In the genomic region with DNA sequence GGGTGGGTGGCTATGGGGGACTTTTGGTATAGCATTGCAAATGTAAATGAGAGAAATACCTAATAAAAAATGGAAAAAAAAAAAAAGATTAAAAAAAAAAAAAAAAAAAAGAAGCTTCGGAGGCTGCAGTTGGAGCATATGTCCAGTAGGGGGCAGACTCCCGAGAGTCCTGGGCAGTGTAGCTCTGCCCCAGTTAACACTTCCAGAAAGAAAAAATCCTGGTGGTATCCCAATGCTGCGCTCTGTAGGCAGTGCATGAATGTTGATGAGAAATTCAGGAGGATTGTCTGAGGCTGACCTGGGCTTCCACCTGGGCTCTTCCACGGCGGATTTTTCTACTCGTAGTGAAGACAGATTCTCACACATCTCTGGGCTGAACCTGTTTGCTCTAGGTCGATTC, we compare ENCODE assay signal across 8 mouse cellular contexts. TPM values are rescaled to one million over a fixed set of nuclear protein-coding genes. Genes with fewer than 3 reads are reported as not detected.
A peak's percentile ranks its signal among the peaks of the same experiment; 100 is the strongest.
DNase-seq lines count a peak whose midpoint lies in the region; ATAC-seq and TF ChIP-seq lines count a peak whose summit lies in the region.

No protein-coding gene starts in this region.

- no peaks in the 10 kb centered on the region for H3K27me3 ChIP-seq in kidney, adult 2 months (replicated peaks; ENCODE audit: control insufficient read depth, insufficient read depth, low read length)

- no peak overlapping the region for H3K27ac ChIP-seq in kidney, adult 2 months (ENCODE audit: insufficient read depth, low read depth, low read length)

- DNase-seq in CD4-positive, CD25-positive, alpha-beta regulatory T cell, adult 2 months (ENCODE audit: low read depth, low spot score) = peak; percentile 56
- no peak for DNase-seq in kidney, adult 2 months
- no peak for DNase-seq in kidney, adult 11 months
- peak; percentile 63 for DNase-seq in thymus, postnatal 14 days
- no peak for DNase-seq in thymus, adult 18-20 months
- DNase-seq in MN1 (ENCODE audit: low spot score) = no peak
- DNase-seq in Muller cell, postnatal 12 days (ENCODE audit: inconsistent ontology term) = no peak

- H3K4me1 ChIP-seq in kidney, adult 2 months (ENCODE audit: control insufficient read depth, insufficient read depth, low read length) = no peaks in the 10 kb centered on the region

- peak; percentile 54 for TF ChIP-seq CTCF in kidney, adult 2 months (conservative IDR thresholded peaks at IDR 0.05; ENCODE audit: insufficient read depth, insufficient read length, low read depth, low read length)

- no peak for ATAC-seq in CD4-positive, CD25-positive, alpha-beta regulatory T cell, adult 4 months

- no peak for TF ChIP-seq POLR2A in kidney, adult 2 months (IDR thresholded peaks at IDR 0.05; ENCODE audit: low read depth, low read length)

- H3K4me3 ChIP-seq in kidney, adult 2 months (ENCODE audit: insufficient read depth, low read depth, low read length) = no peak overlapping the region

- 60% methylated on average over 7 of the region's 7 CpGs for WGBS in kidney, adult 2 months

- no peaks in the 10 kb centered on the region for H3K36me3 ChIP-seq in kidney, adult 2 months (ENCODE audit: control insufficient read depth, insufficient read depth, low read length)

RNA-seq across cellular contexts. Expression of gene Fli1, which starts 42.7 kb away (rescaled TPM):
- 100 to 1,000 TPM; 105 to 118 TPM for polyA plus RNA-seq in CD4-positive, CD25-positive, alpha-beta regulatory T cell, adult 4 months (2017; shearing (Covaris generic))
- 7.2 and 9.6 TPM in 2 replicates for polyA plus RNA-seq in kidney, adult 2 months (2012; rRNA removed)

RNA-seq across cellular contexts. Expression of gene Ets1, which starts 50.7 kb away (rescaled TPM):
- 1,000 to 10,000 TPM in 1 of 2 experiments, 100 to 1,000 TPM in 1; 800 to 1,019 TPM for polyA plus RNA-seq in CD4-positive, CD25-positive, alpha-beta regulatory T cell, adult 4 months (2017; shearing (Covaris generic))
- 15.8 and 25.2 TPM in 2 replicates for polyA plus RNA-seq in kidney, adult 2 months (2012; rRNA removed)

Comparison
In these comparisons a context has a peak if more than half of its experiments do, and no peak if none do; other contexts are left out.
1. DNase-seq: peak in CD4-positive, CD25-positive, alpha-beta regulatory T cell, adult 2 months (single experiment) and thymus, postnatal 14 days (single experiment); none in kidney, adult 2 months (single experiment), kidney, adult 11 months (single experiment), thymus, adult 18-20 months (0 of 2), MN1 (single experiment) and Muller cell, postnatal 12 days (single experiment).
2. RNA of gene Ets1, which starts 50.7 kb away (polyA plus RNA-seq): 800 to 1,019 TPM in CD4-positive, CD25-positive, alpha-beta regulatory T cell, adult 4 months; 15.8 to 25.2 TPM in kidney, adult 2 months; every median in the first group is over 10 times any median in the second.